Mouse (Mus musculus) brain, adult 10 weeks (tissue): ENCODE data around the gene Cyp24a1. TPM values are rescaled to one million over a fixed set of nuclear protein-coding genes. Genes with fewer than 3 reads are reported as not detected.

ENCODE experiments used
- polyA plus RNA-seq: library from polyadenylated mRNA; stranded (reverse); fragments of 350-450 nt; fragmentation: Illumina TruSeq; extraction: RNeasy Lipid Tissue Mini Kit (QIAGEN cat#74804); gene quantifications from one replicate; pipeline ENCODE4 v1.2.3, GENCODE M21; 2015; ENCODE audit warnings: low read depth, low replicate concordance

The Cyp24a1 gene
- polyA plus RNA-seq = 0.16 TPM

DNA sequence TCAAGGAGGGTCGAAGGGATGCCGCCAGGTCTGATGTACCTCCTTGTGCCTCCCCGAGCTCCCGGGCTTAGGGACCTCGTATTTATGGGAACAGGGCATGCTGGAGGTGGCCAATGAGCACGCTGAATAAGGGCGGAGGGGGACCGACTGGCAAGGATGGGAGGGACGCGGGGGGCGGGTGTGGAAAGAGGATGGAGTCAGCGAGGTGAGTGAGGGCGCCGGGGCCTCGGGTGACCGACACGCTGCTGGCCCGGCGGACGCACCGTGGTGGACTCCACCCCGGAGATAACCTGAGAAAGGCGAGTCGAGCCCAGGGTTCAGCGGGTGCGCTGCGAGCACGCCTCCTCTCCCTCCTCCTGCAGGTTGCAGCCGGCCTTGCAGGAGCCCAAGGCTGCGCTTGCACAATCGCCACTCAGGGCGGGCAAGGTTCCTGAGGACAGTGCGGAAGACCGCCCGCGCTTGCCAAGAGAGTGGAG is at the start of gene Cyp24a1:
Gene Cyp24a1, minus strand, starts transcription at position 55 of the 476 bp plus-strand sequence.

DNA sequence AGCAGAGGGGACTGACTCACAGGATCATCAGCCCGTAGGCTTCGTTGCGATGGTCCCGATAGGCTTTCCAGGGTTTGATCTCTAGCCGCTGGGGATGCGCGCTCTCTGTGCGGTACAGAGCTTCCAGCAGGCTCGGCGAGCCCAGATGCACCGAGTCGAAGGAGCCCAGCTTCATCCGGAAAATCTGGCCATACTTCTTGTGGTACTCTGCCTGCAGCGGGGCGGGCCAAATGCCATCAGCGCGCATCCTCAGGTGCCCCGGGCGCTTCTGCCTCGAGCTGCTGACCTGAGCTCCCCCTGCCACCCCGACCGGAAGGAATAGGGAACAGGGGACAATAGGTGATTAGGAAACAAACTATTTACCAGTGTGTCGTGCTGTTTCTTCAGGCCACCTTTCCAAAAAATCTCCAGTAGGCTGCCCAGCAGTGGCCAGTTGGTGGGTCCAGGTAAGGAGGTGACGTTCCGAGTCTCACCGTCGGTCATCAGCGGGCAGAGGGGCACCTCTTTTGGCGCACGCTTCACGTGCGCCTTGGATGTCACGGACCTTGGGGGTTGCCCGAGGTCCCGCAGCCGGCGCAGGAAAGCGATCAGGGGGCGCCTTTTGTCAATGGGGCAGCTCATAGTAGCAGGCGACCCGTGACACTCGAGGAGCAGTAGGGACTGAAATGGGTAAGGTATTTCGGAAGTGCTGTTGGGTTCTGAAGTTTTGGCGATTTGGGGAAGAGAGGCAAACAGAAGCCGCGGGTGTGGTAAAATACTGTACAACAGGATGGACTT is 603 bp downstream of the Cyp24a1 start, which contains the start of gene Pfdn4:
Gene Pfdn4, plus strand, starts transcription at position 275 of the 777 bp plus-strand sequence.

Other genes with a start within 250 kb of the Cyp24a1 start
- gene Bcas1, start 69.3 kb downstream of the Cyp24a1 start, polyA plus RNA-seq = 207 TPM
- 61.4 TPM for gene Pfdn4, start 717 bp downstream of the Cyp24a1 start, polyA plus RNA-seq
- not detected for gene 4930470P17Rik, start 104.9 kb upstream of the Cyp24a1 start, polyA plus RNA-seq
- 31.7 TPM for gene Dok5, start 234.7 kb upstream of the Cyp24a1 start, polyA plus RNA-seq